Mouse (Mus musculus): ENCODE measurements around the gene Mrps18b.
"Not testable (repeated sequence)": the region's sequence is repeated elsewhere in the genome, so short reads cannot be mapped to it uniquely, and the experiment has no call there.

Gene Mrps18b

GRCm38 (mm10) chr17:35916297-35917142 lies at the start of gene Mrps18b, which contains the start of gene Ppp1r10:
Gene Mrps18b, minus strand, starts transcription at chr17:35916389.
Gene Ppp1r10, plus strand, starts transcription at chr17:35916434.
- DNase-seq (ENCODE audit: low spot score) = peak; percentile 100

DNA sequence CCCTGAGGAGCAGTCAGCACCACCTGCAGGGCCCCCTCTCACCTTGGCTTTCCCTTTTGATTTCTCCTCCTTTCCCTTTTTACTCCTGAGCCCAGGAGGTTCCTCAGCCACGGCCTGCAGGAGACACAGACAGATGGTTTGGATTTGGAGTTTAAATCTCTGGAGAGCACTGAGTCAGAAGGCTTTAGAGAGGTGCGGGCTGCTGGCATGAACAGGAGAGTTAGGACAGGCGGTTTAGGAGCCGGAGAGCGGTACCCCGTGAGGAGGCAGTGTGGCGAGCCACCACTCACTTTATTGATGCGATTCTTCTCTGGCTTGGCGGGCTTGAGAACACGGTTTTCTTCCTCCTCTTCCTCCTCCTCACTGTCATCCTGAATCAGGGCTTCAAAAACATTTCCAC lies 47.1 kb upstream of the Mrps18b start:
- DNase-seq (ENCODE audit: low spot score) = no peak

DNA sequence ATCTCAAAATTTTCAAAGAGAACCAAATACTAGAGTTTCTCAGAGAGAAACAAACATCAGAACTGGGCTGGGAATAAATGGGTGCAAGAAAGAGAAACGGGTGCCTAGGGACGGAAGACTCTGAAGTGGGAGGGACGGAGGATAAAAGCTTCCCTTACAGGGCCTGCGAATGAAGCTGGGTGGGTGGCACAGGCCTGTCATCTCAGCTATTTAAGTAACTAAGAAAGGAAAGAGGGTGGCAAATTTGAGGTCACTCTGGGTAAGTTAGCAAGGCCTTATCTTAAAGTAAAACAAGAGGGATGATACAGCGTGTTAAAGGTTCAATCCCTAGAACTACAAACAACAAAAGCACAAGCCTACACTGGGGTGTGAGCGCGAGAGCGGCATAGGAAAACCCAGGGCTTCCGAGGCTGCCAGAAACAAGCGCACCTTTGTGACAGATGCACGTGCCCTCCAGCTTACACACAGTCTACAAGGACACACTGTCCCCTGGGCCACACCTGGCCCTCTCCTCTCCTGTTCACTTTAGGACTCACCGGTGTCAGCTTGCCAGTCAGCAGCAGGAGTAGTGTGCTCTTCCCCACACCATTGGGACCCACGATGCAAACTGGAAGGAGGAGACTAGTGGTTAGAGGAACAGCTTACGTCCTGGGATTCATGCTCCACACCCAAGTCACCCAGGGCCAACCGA lies 42.5 kb upstream of the Mrps18b start:
- DNase-seq (ENCODE audit: low spot score) = no peak

DNA sequence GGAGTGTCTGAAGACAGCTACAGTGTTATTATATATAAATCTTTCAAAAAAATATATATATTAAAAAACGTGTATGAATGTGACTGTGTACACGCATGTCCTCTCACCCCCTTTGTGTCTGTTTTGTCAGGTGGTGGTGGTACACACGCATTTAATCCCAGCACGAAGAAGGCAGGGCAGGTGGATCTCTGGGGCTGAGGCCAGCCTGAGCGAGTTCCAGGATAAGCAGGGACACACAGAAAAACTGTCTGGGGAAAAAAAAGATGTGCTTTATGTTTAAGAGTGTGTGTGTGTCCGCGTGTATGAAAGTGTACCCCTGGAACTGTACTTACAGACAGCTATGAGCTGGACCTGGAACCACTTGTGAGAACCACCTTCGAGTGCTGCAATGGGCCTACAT lies 38.5 kb upstream of the Mrps18b start:
- DNase-seq (ENCODE audit: low spot score) = no peak

- DNase-seq (ENCODE audit: low spot score) = not testable (repeated sequence)
Measured at GRCm38 (mm10) chr17:35952559-35952958, 36.4 kb upstream of the Mrps18b start.

GRCm38 (mm10) chr17:35950946-35951345 lies 34.8 kb upstream of the Mrps18b start:
- not testable (repeated sequence) for DNase-seq (ENCODE audit: low spot score)

- no peak for DNase-seq (ENCODE audit: low spot score)
Measured at GRCm38 (mm10) chr17:35939941-35940340, 23.8 kb upstream of the Mrps18b start.

GRCm38 (mm10) chr17:35939108-35939507 lies 22.9 kb upstream of the Mrps18b start:
- DNase-seq (ENCODE audit: low spot score) = no peak

DNA sequence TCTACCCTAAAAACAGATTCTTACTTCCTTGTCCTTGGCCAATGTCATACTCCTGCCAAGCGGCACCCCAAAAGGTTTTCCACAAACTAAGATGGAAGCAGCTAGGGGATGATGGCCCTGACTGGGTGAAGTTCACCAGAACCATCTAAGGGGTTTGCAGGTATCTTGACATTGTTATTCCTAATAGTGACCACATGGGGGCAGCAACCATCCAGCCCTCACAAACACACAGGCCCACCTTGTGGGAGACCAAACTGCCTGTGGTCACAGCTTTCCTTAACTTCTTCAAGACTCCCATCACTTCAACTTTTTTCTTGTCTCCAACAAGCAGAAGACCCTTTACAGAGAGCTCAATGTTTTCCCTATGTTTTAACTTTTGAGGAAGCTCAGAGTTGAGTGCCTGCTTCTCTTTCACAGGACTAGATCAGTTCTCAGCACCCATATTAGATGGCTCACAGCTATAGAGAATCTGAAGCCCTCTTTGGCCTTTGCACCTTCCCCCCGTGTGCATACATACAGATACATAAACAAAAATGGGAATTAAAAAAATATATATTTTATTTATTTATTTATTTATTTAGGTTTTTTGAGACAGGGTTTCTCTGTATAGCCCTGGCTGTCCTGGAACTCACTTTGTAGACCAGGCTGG lies 21.6 kb upstream of the Mrps18b start:
- peak; percentile 62 for DNase-seq (ENCODE audit: low spot score)

- DNase-seq (ENCODE audit: low spot score) = not testable (repeated sequence)
Measured at GRCm38 (mm10) chr17:35935763-35936162, 19.6 kb upstream of the Mrps18b start.

DNA sequence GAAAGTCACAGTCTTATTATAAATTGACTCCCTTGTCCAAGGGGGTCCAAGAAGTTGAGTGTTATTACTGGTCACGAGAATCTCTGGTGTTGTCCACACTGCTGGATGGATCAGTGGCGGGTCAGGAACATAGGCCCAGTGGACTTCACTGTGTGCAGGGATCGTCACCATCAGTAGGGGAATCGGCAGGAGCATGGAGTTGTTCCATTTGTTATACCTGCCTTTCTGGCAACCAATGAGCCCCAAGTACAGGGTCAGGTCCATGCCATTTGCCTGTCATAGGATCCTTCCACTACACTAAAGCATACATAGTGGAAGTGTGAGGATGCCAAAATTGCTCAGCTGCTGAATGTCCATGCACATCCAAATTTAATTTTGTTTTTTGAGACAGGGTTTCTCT lies 16.4 kb upstream of the Mrps18b start:
- no peak for DNase-seq (ENCODE audit: low spot score)

DNA sequence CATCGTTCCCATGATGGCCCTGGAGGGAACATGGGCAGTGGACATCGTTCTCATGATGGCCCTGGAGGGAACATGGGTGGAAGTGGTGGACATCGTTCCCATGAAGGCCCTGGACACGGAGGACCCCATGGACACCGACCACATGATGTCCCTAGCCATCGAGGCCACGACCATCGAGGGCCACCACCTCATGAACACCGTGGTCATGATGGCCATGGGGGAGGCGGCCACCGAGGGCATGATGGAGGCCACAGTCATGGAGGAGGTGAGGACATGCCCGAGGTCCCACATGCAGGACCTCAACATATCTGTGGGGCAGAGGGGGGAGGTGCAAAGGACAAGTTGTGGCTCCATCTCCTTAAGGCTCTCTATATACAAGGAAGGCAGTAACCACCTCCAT lies 14.4 kb upstream of the Mrps18b start:
- no peak for DNase-seq (ENCODE audit: low spot score)

DNA sequence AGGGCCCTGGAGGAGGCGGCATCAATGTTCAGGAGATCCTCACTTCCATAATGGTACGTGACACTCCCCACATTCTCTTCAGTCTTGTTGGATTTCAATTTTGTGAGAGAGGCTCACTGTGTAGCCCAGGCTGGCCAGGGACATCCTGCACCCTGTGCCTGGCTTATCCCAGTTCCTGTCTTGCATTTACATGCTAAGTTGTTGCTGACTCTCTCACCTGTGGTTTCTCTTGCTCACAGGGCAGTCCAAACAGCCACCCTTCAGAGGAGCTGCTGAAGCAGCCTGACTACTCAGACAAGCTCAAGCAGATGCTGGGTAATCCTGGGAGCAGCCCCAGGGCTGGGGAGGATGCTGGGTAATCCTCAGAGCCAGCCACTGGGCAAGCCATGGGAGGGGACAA lies 13.3 kb upstream of the Mrps18b start:
- DNase-seq (ENCODE audit: low spot score) = no peak

- no peak for DNase-seq (ENCODE audit: low spot score)
Measured at GRCm38 (mm10) chr17:35927471-35927870, 11.3 kb upstream of the Mrps18b start.

DNA sequence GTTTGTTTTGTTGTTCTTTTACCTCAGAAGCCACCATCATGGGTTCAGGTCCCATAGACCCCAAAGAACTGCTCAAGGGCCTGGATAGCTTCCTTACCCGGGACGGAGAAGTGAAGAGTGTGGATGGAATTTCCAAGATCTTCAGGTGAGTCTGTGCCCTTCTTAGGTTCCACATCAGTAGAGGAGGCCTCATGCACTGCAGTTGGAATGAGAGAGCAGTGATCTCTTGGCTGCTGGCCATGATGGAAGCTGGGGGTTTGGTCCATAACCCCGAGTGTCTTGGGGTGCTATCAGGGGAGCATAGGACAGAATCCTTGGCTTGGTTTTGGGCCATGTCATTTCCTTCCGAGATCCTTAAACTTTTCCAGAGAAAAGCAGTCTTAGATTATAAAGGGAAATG lies 7.1 kb upstream of the Mrps18b start:
- DNase-seq (ENCODE audit: low spot score) = no peak

DNA sequence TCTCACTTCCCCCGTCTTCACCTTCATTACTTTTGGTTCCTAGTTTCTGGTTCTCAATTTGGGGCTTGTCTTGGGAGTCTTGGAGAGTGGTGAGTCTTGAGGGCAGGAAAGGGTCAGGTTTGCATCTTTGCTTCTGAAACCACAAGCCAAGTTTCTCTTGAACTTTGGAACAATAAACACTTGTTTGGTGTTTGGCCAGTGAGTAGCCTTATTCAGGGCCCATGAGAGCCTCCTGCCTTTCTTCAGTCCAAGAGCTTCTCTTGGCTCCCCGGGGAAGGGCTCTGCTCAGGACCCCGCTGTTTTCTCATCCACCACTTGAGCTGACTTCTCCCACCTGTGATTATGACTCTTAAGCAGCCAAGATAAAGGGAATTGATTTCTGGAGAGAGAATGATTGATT lies 6.4 kb upstream of the Mrps18b start:
- no peak for DNase-seq (ENCODE audit: low spot score)

GRCm38 (mm10) chr17:35921710-35922109 lies 5.5 kb upstream of the Mrps18b start:
- no peak for DNase-seq (ENCODE audit: low spot score)

GRCm38 (mm10) chr17:35920862-35921562 lies 4.8 kb upstream of the Mrps18b start:
- peak; percentile 23 for DNase-seq (ENCODE audit: low spot score)

GRCm38 (mm10) chr17:35920384-35920783 lies 4.2 kb upstream of the Mrps18b start:
- no peak for DNase-seq (ENCODE audit: low spot score)

DNA sequence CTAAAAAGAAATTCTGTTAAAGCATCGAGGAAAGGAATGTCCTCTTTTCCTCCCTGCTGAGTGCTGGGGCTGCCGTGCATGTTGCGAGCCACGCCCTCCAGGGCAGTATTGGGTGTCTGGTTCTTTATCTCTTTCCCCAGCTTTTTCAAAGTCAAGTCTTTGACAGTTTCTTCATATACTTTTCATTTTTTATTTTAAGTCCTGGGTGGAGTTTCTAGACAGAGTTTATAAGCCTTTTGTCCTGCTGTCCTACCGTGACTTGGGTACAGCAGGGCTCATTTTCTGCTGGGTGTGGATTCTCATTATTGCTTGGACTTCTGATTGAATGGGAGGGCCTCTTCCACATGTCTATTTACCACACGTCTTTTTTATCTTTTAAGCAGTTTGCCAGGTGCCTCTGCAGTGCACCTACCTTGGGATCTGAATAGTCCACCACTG lies 3.7 kb upstream of the Mrps18b start:
- DNase-seq (ENCODE audit: low spot score) = no peak

DNA sequence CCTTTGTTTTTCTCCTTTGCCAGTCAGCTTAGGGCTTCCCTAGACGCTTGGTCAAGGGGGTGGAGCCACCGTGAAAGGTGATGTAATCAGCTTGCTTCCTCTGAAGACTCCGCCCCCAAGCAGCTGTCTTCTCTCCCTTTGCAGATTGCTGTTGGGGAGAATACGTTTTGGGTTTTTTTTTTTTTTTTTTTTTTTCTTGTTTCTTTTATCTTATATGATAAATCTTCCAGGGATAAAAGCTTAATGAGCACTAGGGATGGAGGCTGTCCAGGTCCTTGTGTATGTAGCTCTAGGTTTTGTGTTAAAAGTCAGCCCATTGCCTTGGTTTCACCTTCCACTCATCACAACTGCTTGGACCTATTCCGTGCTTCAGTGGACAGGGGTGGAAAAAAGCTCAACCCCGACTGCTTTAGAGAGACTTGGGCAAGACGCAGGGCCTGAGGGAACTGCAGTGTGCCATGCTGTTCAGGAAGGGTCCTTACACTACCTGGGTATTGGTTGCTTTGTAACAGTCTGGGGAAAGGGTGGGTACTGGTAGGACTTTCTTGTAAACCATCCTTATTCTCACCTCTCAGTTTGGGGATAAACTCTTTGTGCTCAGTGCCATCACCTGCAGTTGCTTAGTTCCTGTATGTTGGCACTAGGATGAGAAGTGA lies 3.0 kb upstream of the Mrps18b start:
- DNase-seq (ENCODE audit: low spot score) = peak; percentile 96
